Mouse (Mus musculus) lung, postnatal 0 days (tissue): ENCODE data around the gene Sde2.

Experiments used
- CTCF ChIP-seq: IDR thresholded peaks from 2 replicates; pipeline ENCODE4 v1.5.1; 2016; ENCODE audit warnings: antibody characterized with exemption, mild to moderate bottlenecking
- EP300 ChIP-seq: IDR thresholded peaks from 2 replicates; pipeline ENCODE4 v1.6.1; 2016; ENCODE audit warnings: antibody characterized with exemption, mild to moderate bottlenecking, control low read depth

GRCm38 (mm10) chr1:180916425-180916824 lies 65.5 kb downstream of the Sde2 start:
- TF ChIP-seq CTCF (no peak), EP300 (no peak)
